Mouse (Mus musculus): ENCODE measurements around the gene Phactr3. TPM values are rescaled to one million over a fixed set of nuclear protein-coding genes. Genes with fewer than 3 reads are reported as not detected.

The Phactr3 gene
- polyA plus RNA-seq, 1 experiment = 0.75 TPM

- TF ChIP-seq EP300 (IDR thresholded peaks at IDR 0.05; ENCODE audit: insufficient read depth, low read depth, low read length) (no peak), POLR2A (IDR thresholded peaks at IDR 0.05; ENCODE audit: insufficient read depth, low read length) (no peak), CTCF (IDR thresholded peaks at IDR 0.05; ENCODE audit: low read depth, low read length) (no peak)
- no peak overlapping the region for H3K27ac ChIP-seq (ENCODE audit: insufficient read depth, low read length)
- no peaks in the 10 kb centered on the region for H3K36me3 ChIP-seq (ENCODE audit: control insufficient read depth, insufficient read depth, low read length, poor library complexity, severe bottlenecking)
- no peaks in the 10 kb centered on the region for H3K9me3 ChIP-seq (replicated peaks; ENCODE audit: control insufficient read depth, insufficient read depth, low read length, poor library complexity, severe bottlenecking)
- no peak overlapping the region for H3K9ac ChIP-seq (ENCODE audit: low read depth, poor library complexity, severe bottlenecking)
- no peaks in the 10 kb centered on the region for H3K27me3 ChIP-seq (ENCODE audit: control insufficient read depth, insufficient read depth, low read length, poor library complexity, severe bottlenecking)
- no peak overlapping the region for H3K4me3 ChIP-seq (ENCODE audit: low read depth, low read length)
- no peaks in the 10 kb centered on the region for H3K4me1 ChIP-seq (ENCODE audit: control insufficient read depth, insufficient read depth, low read length)
Measured at GRCm38 (mm10) chr2:178165943-178166342, 47.2 kb downstream of the Phactr3 start.

- Histone ChIP-seq H3K4me3 (ENCODE audit: low read depth, low read length) (no peak overlapping the region), H3K4me1 (ENCODE audit: control insufficient read depth, insufficient read depth, low read length) (no peaks in the 10 kb centered on the region), H3K36me3 (ENCODE audit: control insufficient read depth, insufficient read depth, low read length, poor library complexity, severe bottlenecking) (no peaks in the 10 kb centered on the region), H3K27me3 (ENCODE audit: control insufficient read depth, insufficient read depth, low read length, poor library complexity, severe bottlenecking) (no peaks in the 10 kb centered on the region), H3K27ac (ENCODE audit: insufficient read depth, low read length) (no peak overlapping the region), H3K9ac (ENCODE audit: low read depth, poor library complexity, severe bottlenecking) (no peak overlapping the region), H3K9me3 (replicated peaks; ENCODE audit: control insufficient read depth, insufficient read depth, low read length, poor library complexity, severe bottlenecking) (no peaks in the 10 kb centered on the region)
- TF ChIP-seq POLR2A (IDR thresholded peaks at IDR 0.05; ENCODE audit: insufficient read depth, low read length) (no peak), CTCF (IDR thresholded peaks at IDR 0.05; ENCODE audit: low read depth, low read length) (no peak), EP300 (IDR thresholded peaks at IDR 0.05; ENCODE audit: insufficient read depth, low read depth, low read length) (no peak)
Measured at GRCm38 (mm10) chr2:178169983-178170382, 51.2 kb downstream of the Phactr3 start.

- Histone ChIP-seq H3K9ac (ENCODE audit: low read depth, poor library complexity, severe bottlenecking) (no peak overlapping the region), H3K27me3 (ENCODE audit: control insufficient read depth, insufficient read depth, low read length, poor library complexity, severe bottlenecking) (no peaks in the 10 kb centered on the region), H3K4me1 (ENCODE audit: control insufficient read depth, insufficient read depth, low read length) (no peaks in the 10 kb centered on the region), H3K36me3 (ENCODE audit: control insufficient read depth, insufficient read depth, low read length, poor library complexity, severe bottlenecking) (no peaks in the 10 kb centered on the region), H3K27ac (ENCODE audit: insufficient read depth, low read length) (no peak overlapping the region), H3K4me3 (ENCODE audit: low read depth, low read length) (no peak overlapping the region), H3K9me3 (replicated peaks; ENCODE audit: control insufficient read depth, insufficient read depth, low read length, poor library complexity, severe bottlenecking) (no peaks in the 10 kb centered on the region)
- no peak for TF ChIP-seq EP300 (IDR thresholded peaks at IDR 0.05; ENCODE audit: insufficient read depth, low read depth, low read length)
- TF ChIP-seq POLR2A (IDR thresholded peaks at IDR 0.05; ENCODE audit: insufficient read depth, low read length) = no peak
- TF ChIP-seq CTCF (IDR thresholded peaks at IDR 0.05; ENCODE audit: low read depth, low read length) = no peak
Measured at GRCm38 (mm10) chr2:178173951-178174350, 55.2 kb downstream of the Phactr3 start.

- Histone ChIP-seq H3K27ac (ENCODE audit: insufficient read depth, low read length) (no peak overlapping the region), H3K4me3 (ENCODE audit: low read depth, low read length) (no peak overlapping the region), H3K9ac (ENCODE audit: low read depth, poor library complexity, severe bottlenecking) (no peak overlapping the region)
Measured at GRCm38 (mm10) chr2:178175286-178175931, 56.6 kb downstream of the Phactr3 start.

GRCm38 (mm10) chr2:178184251-178184650, 65.5 kb downstream of the Phactr3 start:
- no peak for TF ChIP-seq POLR2A (IDR thresholded peaks at IDR 0.05; ENCODE audit: insufficient read depth, low read length)
- no peak for TF ChIP-seq EP300 (IDR thresholded peaks at IDR 0.05; ENCODE audit: insufficient read depth, low read depth, low read length)
- TF ChIP-seq CTCF (IDR thresholded peaks at IDR 0.05; ENCODE audit: low read depth, low read length) = no peak
- no peaks in the 10 kb centered on the region for H3K36me3 ChIP-seq (ENCODE audit: control insufficient read depth, insufficient read depth, low read length, poor library complexity, severe bottlenecking)
- H3K4me3 ChIP-seq (ENCODE audit: low read depth, low read length) = no peak overlapping the region
- H3K9me3 ChIP-seq (replicated peaks; ENCODE audit: control insufficient read depth, insufficient read depth, low read length, poor library complexity, severe bottlenecking) = no peaks in the 10 kb centered on the region
- H3K9ac ChIP-seq (ENCODE audit: low read depth, poor library complexity, severe bottlenecking) = no peak overlapping the region
- H3K27ac ChIP-seq (ENCODE audit: insufficient read depth, low read length) = no peak overlapping the region
- H3K4me1 ChIP-seq (ENCODE audit: control insufficient read depth, insufficient read depth, low read length) = no peaks in the 10 kb centered on the region
- no peaks in the 10 kb centered on the region for H3K27me3 ChIP-seq (ENCODE audit: control insufficient read depth, insufficient read depth, low read length, poor library complexity, severe bottlenecking)

More at GRCm38 (mm10) chr2:178175286-178175931, 56.6 kb downstream of the Phactr3 start:
- no peaks in the 10 kb centered on the region for H3K27me3 ChIP-seq (ENCODE audit: control insufficient read depth, insufficient read depth, low read length, poor library complexity, severe bottlenecking)
- TF ChIP-seq EP300 (IDR thresholded peaks at IDR 0.05; ENCODE audit: insufficient read depth, low read depth, low read length) = no peak
- no peak for TF ChIP-seq POLR2A (IDR thresholded peaks at IDR 0.05; ENCODE audit: insufficient read depth, low read length)
- TF ChIP-seq CTCF (IDR thresholded peaks at IDR 0.05; ENCODE audit: low read depth, low read length) = no peak
- no peaks in the 10 kb centered on the region for H3K9me3 ChIP-seq (replicated peaks; ENCODE audit: control insufficient read depth, insufficient read depth, low read length, poor library complexity, severe bottlenecking)
- no peaks in the 10 kb centered on the region for H3K36me3 ChIP-seq (ENCODE audit: control insufficient read depth, insufficient read depth, low read length, poor library complexity, severe bottlenecking)
- H3K4me1 ChIP-seq (ENCODE audit: control insufficient read depth, insufficient read depth, low read length) = no peaks in the 10 kb centered on the region

- no peaks in the 10 kb centered on the region for H3K27me3 ChIP-seq (ENCODE audit: control insufficient read depth, insufficient read depth, low read length, poor library complexity, severe bottlenecking)
- no peaks in the 10 kb centered on the region for H3K36me3 ChIP-seq (ENCODE audit: control insufficient read depth, insufficient read depth, low read length, poor library complexity, severe bottlenecking)
- no peak overlapping the region for H3K27ac ChIP-seq (ENCODE audit: insufficient read depth, low read length)
- H3K9me3 ChIP-seq (replicated peaks; ENCODE audit: control insufficient read depth, insufficient read depth, low read length, poor library complexity, severe bottlenecking) = no peaks in the 10 kb centered on the region
- H3K4me3 ChIP-seq (ENCODE audit: low read depth, low read length) = no peak overlapping the region
- no peak for TF ChIP-seq CTCF (IDR thresholded peaks at IDR 0.05; ENCODE audit: low read depth, low read length)
- no peak for TF ChIP-seq POLR2A (IDR thresholded peaks at IDR 0.05; ENCODE audit: insufficient read depth, low read length)
- no peak for TF ChIP-seq EP300 (IDR thresholded peaks at IDR 0.05; ENCODE audit: insufficient read depth, low read depth, low read length)
- no peaks in the 10 kb centered on the region for H3K4me1 ChIP-seq (ENCODE audit: control insufficient read depth, insufficient read depth, low read length)
- no peak overlapping the region for H3K9ac ChIP-seq (ENCODE audit: low read depth, poor library complexity, severe bottlenecking)
Measured at GRCm38 (mm10) chr2:178184862-178185261, 66.1 kb downstream of the Phactr3 start.

Data from ES-Bruce4 (cell line).